Mouse (Mus musculus): ENCODE measurements around the gene Oog2. TPM values are rescaled to one million over a fixed set of nuclear protein-coding genes. Genes with fewer than 3 reads are reported as not detected.

Oog2 gene
- not detected in 2 replicates for polyA plus RNA-seq (2015; fragmentation: Nextera tagmentation; extraction: Ambion mirVana)

GRCm38 (mm10) chr4:144190419-144190818 is at the start of gene Oog2:
Gene Oog2 (plus strand): TSS chr4:144190719.

GRCm38 (mm10) chr4:144162563-144162962 is 28.0 kb upstream of the Oog2 start, which contains the start of gene Oog3:
Gene Oog3 (minus strand): TSS chr4:144162663.

GRCm38 (mm10) chr4:144213218-144213617 is 22.7 kb downstream of the Oog2 start, which contains the start of gene C87977:
Gene C87977 (minus strand): TSS chr4:144213318.

Other genes starting within 250 kb of the Oog2 start
- gene Pramef25, start 239.7 kb upstream of the Oog2 start, polyA plus RNA-seq (2015; fragmentation: Nextera tagmentation; extraction: Ambion mirVana), result not detected in 2 replicates
- not detected in 2 replicates for gene Gm13101, start 223.8 kb upstream of the Oog2 start, polyA plus RNA-seq (2015; fragmentation: Nextera tagmentation; extraction: Ambion mirVana)
- not detected in 2 replicates for gene Pramef17, start 196.3 kb upstream of the Oog2 start, polyA plus RNA-seq (2015; fragmentation: Nextera tagmentation; extraction: Ambion mirVana)
- not detected in 2 replicates for gene Pramel4, start 131.6 kb upstream of the Oog2 start, polyA plus RNA-seq (2015; fragmentation: Nextera tagmentation; extraction: Ambion mirVana)
- not detected in 2 replicates for gene Gm13102, start 84.2 kb upstream of the Oog2 start, polyA plus RNA-seq (2015; fragmentation: Nextera tagmentation; extraction: Ambion mirVana)
- not detected in 2 replicates for gene Oog3, start 28.1 kb upstream of the Oog2 start, polyA plus RNA-seq (2015; fragmentation: Nextera tagmentation; extraction: Ambion mirVana)
- not detected in 2 replicates for gene C87977, start 22.6 kb downstream of the Oog2 start, polyA plus RNA-seq (2015; fragmentation: Nextera tagmentation; extraction: Ambion mirVana)
- not detected in 2 replicates for gene Pramel5, start 89.8 kb downstream of the Oog2 start, polyA plus RNA-seq (2015; fragmentation: Nextera tagmentation; extraction: Ambion mirVana)
- gene Gm13128, start 139.5 kb downstream of the Oog2 start, polyA plus RNA-seq (2015; fragmentation: Nextera tagmentation; extraction: Ambion mirVana), result not detected in 2 replicates
- not detected in 2 replicates for gene Gm13119, start 167.2 kb downstream of the Oog2 start, polyA plus RNA-seq (2015; fragmentation: Nextera tagmentation; extraction: Ambion mirVana)
- not detected in 2 replicates for gene Pramef20, start 187.2 kb downstream of the Oog2 start, polyA plus RNA-seq (2015; fragmentation: Nextera tagmentation; extraction: Ambion mirVana)
- 0.12 TPM in 1 of 2 replicates, not detected in the other for gene Pramef12, start 217.7 kb downstream of the Oog2 start, polyA plus RNA-seq (2015; fragmentation: Nextera tagmentation; extraction: Ambion mirVana)
- not detected in 2 replicates for gene 1700012P22Rik, start 248.1 kb downstream of the Oog2 start, polyA plus RNA-seq (2015; fragmentation: Nextera tagmentation; extraction: Ambion mirVana)